Mouse (Mus musculus) liver, embryonic 14.5 days (tissue): ENCODE measurements around the gene Fam50a.

ENCODE experiments used
- CTCF ChIP-seq: IDR thresholded peaks from 2 replicates; pipeline ENCODE4 v1.5.1; 2016; ENCODE audit warnings: antibody characterized with exemption, low read depth, control low read depth
- EP300 ChIP-seq: IDR thresholded peaks from 2 replicates; pipeline ENCODE4 v1.6.1; 2016; ENCODE audit warnings: antibody characterized with exemption, low read depth

GRCm38 (mm10) chrX:74273422-74274322, 39.2 kb upstream of the Fam50a start:
- TF ChIP-seq CTCF (no peak), EP300 (no peak)
